Mouse (Mus musculus): ENCODE data around the gene Hs6st2. TPM values are rescaled to one million over a fixed set of nuclear protein-coding genes. Genes with fewer than 3 reads are reported as not detected.

Hs6st2 gene
- total and polyA plus RNA-seq, 3 experiments, result not detected

- no peaks in the 10 kb centered on the region for H3K79me2 ChIP-seq (replicated peaks; ENCODE audit: control insufficient read depth, extremely low read depth, insufficient read depth, poor library complexity, severe bottlenecking)
- in situ Hi-C loops (cut with MboI; ENCODE audit: low pct_ligation_motif_present, low pct_unique_long_range_greater_than_20kb, low sequenced_read_pairs) (loop anchor here (25.0 kb wide), 1 partner anchor 285 kb away; no protein-coding TSS in a partner anchor), dilution Hi-C loops (cut with MboI; ENCODE audit: extremely low pct_ligation_motif_present, extremely low pct_unique_long_range_greater_than_20kb, low sequenced_read_pairs) (no loop called here)
Observed at GRCm38 (mm10) chrX:51372477-51373239, 309.0 kb downstream of the Hs6st2 start.

GRCm38 (mm10) chrX:51349682-51350081 lies 332.0 kb downstream of the Hs6st2 start:
- H3K36me3 ChIP-seq (replicated peaks in 1 of 2; ENCODE audit: control insufficient read depth in 1 of 2, insufficient read depth in 1 of 2, low read length in 1 of 2), result no peaks in the 10 kb centered on the region
- H3K4me3 ChIP-seq (replicated peaks in 1 of 3; ENCODE audit: low read depth in 2 of 3, low read length in 2 of 3, poor library complexity in 1 of 3), result no peak overlapping the region

More at GRCm38 (mm10) chrX:51372477-51373239, 309.0 kb downstream of the Hs6st2 start:
- Histone ChIP-seq H3K27ac (ENCODE audit: insufficient read depth, low read depth) (no peak overlapping the region), H3K4me1 (ENCODE audit: control insufficient read depth in 1 of 2, insufficient read depth in 2 of 2) (no peaks in the 10 kb centered on the region), H3K9me3 (replicated peaks; ENCODE audit: low read length) (no peaks in the 10 kb centered on the region), H3K9ac (ENCODE audit: insufficient read depth, low read depth) (no peak overlapping the region), H3K4me2 (ENCODE audit: insufficient read depth, low read depth, poor library complexity, severe bottlenecking) (no peak overlapping the region), H3K27me3 (replicated peaks) (no peaks in the 10 kb centered on the region), H3K36me3 (replicated peaks in 1 of 2; ENCODE audit: control insufficient read depth in 1 of 2, insufficient read depth in 1 of 2, low read length in 1 of 2) (no peaks in the 10 kb centered on the region), H3K4me3 (replicated peaks in 1 of 3; ENCODE audit: low read depth in 2 of 3, low read length in 2 of 3, poor library complexity in 1 of 3) (no peak overlapping the region)
- peak in 1 of 2 experiments; percentile 57; a peak in 2 of 4 replicates for TF ChIP-seq CTCF (conservative IDR thresholded peaks at IDR 0.05 in 1 of 2, IDR thresholded peaks at IDR 0.05 in 1 of 2; ENCODE audit: low read depth in 2 of 2, low read length in 2 of 2)
- peak; percentile 53 for TF ChIP-seq SMC3 (IDR thresholded peaks at IDR 0.05; ENCODE audit: low read depth, low read length)
- no peak for TF ChIP-seq RCOR1 (conservative IDR thresholded peaks at IDR 0.05; ENCODE audit: low read depth, low read length)
- TF ChIP-seq RAD21 (IDR thresholded peaks at IDR 0.05; ENCODE audit: low read depth, low read length), result peak; percentile 48
- DNase-seq (ENCODE audit: extremely low read depth), result peak; percentile 17

GRCm38 (mm10) chrX:51343595-51343994 lies 338.1 kb downstream of the Hs6st2 start:
- H3K4me1 ChIP-seq (ENCODE audit: control insufficient read depth in 1 of 2, insufficient read depth in 2 of 2), result no peaks in the 10 kb centered on the region
- in situ Hi-C loops (cut with MboI; ENCODE audit: low pct_ligation_motif_present, low pct_unique_long_range_greater_than_20kb, low sequenced_read_pairs) (no loop called here), dilution Hi-C loops (cut with MboI; ENCODE audit: extremely low pct_ligation_motif_present, extremely low pct_unique_long_range_greater_than_20kb, low sequenced_read_pairs) (no loop called here)

More at GRCm38 (mm10) chrX:51349682-51350081, 332.0 kb downstream of the Hs6st2 start:
- in situ Hi-C loops (cut with MboI; ENCODE audit: low pct_ligation_motif_present, low pct_unique_long_range_greater_than_20kb, low sequenced_read_pairs), result loop anchor here (25.0 kb wide), 1 partner anchor 262 kb away; no protein-coding TSS in a partner anchor
- dilution Hi-C loops (cut with MboI; ENCODE audit: extremely low pct_ligation_motif_present, extremely low pct_unique_long_range_greater_than_20kb, low sequenced_read_pairs), result no loop called here
- no peak overlapping the region for H3K4me2 ChIP-seq (ENCODE audit: insufficient read depth, low read depth, poor library complexity, severe bottlenecking)
- DNase-seq (ENCODE audit: extremely low read depth), result no peak
- no peak overlapping the region for H3K9ac ChIP-seq (ENCODE audit: insufficient read depth, low read depth)
- H3K27ac ChIP-seq (ENCODE audit: insufficient read depth, low read depth), result no peak overlapping the region
- no peaks in the 10 kb centered on the region for H3K79me2 ChIP-seq (replicated peaks; ENCODE audit: control insufficient read depth, extremely low read depth, insufficient read depth, poor library complexity, severe bottlenecking)
- no peaks in the 10 kb centered on the region for H3K4me1 ChIP-seq (ENCODE audit: control insufficient read depth in 1 of 2, insufficient read depth in 2 of 2)
- TF ChIP-seq BHLHE40 (IDR thresholded peaks at IDR 0.05; ENCODE audit: low read depth, low read length) (no peak), CHD1 (IDR thresholded peaks at IDR 0.05; ENCODE audit: low read depth, low read length) (no peak), GABPA (IDR thresholded peaks at IDR 0.05; ENCODE audit: insufficient replicate concordance, low read depth, low read length) (no peak), ZNF384 (IDR thresholded peaks at IDR 0.05; ENCODE audit: low read depth, low read length) (no peak), IRF4 (IDR thresholded peaks at IDR 0.05; ENCODE audit: low read depth, low read length) (no peak), ZKSCAN1 (IDR thresholded peaks at IDR 0.05; ENCODE audit: borderline replicate concordance, low read depth, low read length) (no peak), NELFE (IDR thresholded peaks at IDR 0.05; ENCODE audit: low read depth, low read length) (no peak), HCFC1 (IDR thresholded peaks at IDR 0.05; ENCODE audit: low read depth, low read length) (no peak), CTCF (conservative IDR thresholded peaks at IDR 0.05 in 1 of 2, IDR thresholded peaks at IDR 0.05 in 1 of 2; ENCODE audit: low read depth in 2 of 2, low read length in 2 of 2) (no peak), POLR2A (IDR thresholded peaks at IDR 0.05; ENCODE audit: low read depth, low read length) (no peak), NRF1 (IDR thresholded peaks at IDR 0.05; ENCODE audit: low read depth, low read length) (no peak), MAX (IDR thresholded peaks at IDR 0.05; ENCODE audit: low read length) (no peak), SMC3 (IDR thresholded peaks at IDR 0.05; ENCODE audit: low read depth, low read length) (no peak), RCOR1 (conservative IDR thresholded peaks at IDR 0.05; ENCODE audit: low read depth, low read length) (no peak), E2F4 (IDR thresholded peaks at IDR 0.05; ENCODE audit: insufficient replicate concordance, low read depth, low read length) (no peak), KAT2A (IDR thresholded peaks at IDR 0.05; ENCODE audit: insufficient replicate concordance, low read length) (no peak), USF1 (IDR thresholded peaks at IDR 0.05; ENCODE audit: low read depth, low read length) (no peak), MYC (IDR thresholded peaks at IDR 0.05; ENCODE audit: low read depth, low read length) (no peak), ZMIZ1 (IDR thresholded peaks at IDR 0.05; ENCODE audit: low read depth, low read length) (no peak)
- no peaks in the 10 kb centered on the region for H3K9me3 ChIP-seq (replicated peaks; ENCODE audit: low read length)
- H3K27me3 ChIP-seq (replicated peaks), result no peaks in the 10 kb centered on the region

More at GRCm38 (mm10) chrX:51343595-51343994, 338.1 kb downstream of the Hs6st2 start:
- TF ChIP-seq USF2 (conservative IDR thresholded peaks at IDR 0.05; ENCODE audit: low read depth, low read length), result no peak
- no peak for TF ChIP-seq MAZ (IDR thresholded peaks at IDR 0.05; ENCODE audit: low read depth, low read length)
- no peak for TF ChIP-seq IRF4 (IDR thresholded peaks at IDR 0.05; ENCODE audit: low read depth, low read length)
- TF ChIP-seq TBP (conservative IDR thresholded peaks at IDR 0.05; ENCODE audit: low read depth, low read length), result no peak
- no peak for TF ChIP-seq NRF1 (IDR thresholded peaks at IDR 0.05; ENCODE audit: low read depth, low read length)
- no peak for TF ChIP-seq RAD21 (IDR thresholded peaks at IDR 0.05; ENCODE audit: low read depth, low read length)
- no peak for TF ChIP-seq MEF2A (IDR thresholded peaks at IDR 0.05; ENCODE audit: borderline replicate concordance, low read depth, low read length)
- no peak for TF ChIP-seq MAX (IDR thresholded peaks at IDR 0.05; ENCODE audit: low read length)
- TF ChIP-seq MXI1 (IDR thresholded peaks at IDR 0.05; ENCODE audit: low read depth, low read length), result no peak
- no peak for TF ChIP-seq POLR2A (IDR thresholded peaks at IDR 0.05; ENCODE audit: low read depth, low read length)
- TF ChIP-seq HCFC1 (IDR thresholded peaks at IDR 0.05; ENCODE audit: low read depth, low read length), result no peak
- H3K9ac ChIP-seq (ENCODE audit: insufficient read depth, low read depth), result no peak overlapping the region
- no peak overlapping the region for H3K4me2 ChIP-seq (ENCODE audit: insufficient read depth, low read depth, poor library complexity, severe bottlenecking)
- H3K9me3 ChIP-seq (replicated peaks; ENCODE audit: low read length), result no peaks in the 10 kb centered on the region
- H3K27me3 ChIP-seq (replicated peaks), result no peaks in the 10 kb centered on the region
- no peak for DNase-seq (ENCODE audit: extremely low read depth)
- no peak overlapping the region for H3K27ac ChIP-seq (ENCODE audit: insufficient read depth, low read depth)
- no peak overlapping the region for H3K4me3 ChIP-seq (replicated peaks in 1 of 3; ENCODE audit: low read depth in 2 of 3, low read length in 2 of 3, poor library complexity in 1 of 3)
- no peaks in the 10 kb centered on the region for H3K79me2 ChIP-seq (replicated peaks; ENCODE audit: control insufficient read depth, extremely low read depth, insufficient read depth, poor library complexity, severe bottlenecking)
- H3K36me3 ChIP-seq (replicated peaks in 1 of 2; ENCODE audit: control insufficient read depth in 1 of 2, insufficient read depth in 1 of 2, low read length in 1 of 2), result no peaks in the 10 kb centered on the region
